8 mouse cellular contexts compared by ENCODE assay signal in the genomic region with DNA sequence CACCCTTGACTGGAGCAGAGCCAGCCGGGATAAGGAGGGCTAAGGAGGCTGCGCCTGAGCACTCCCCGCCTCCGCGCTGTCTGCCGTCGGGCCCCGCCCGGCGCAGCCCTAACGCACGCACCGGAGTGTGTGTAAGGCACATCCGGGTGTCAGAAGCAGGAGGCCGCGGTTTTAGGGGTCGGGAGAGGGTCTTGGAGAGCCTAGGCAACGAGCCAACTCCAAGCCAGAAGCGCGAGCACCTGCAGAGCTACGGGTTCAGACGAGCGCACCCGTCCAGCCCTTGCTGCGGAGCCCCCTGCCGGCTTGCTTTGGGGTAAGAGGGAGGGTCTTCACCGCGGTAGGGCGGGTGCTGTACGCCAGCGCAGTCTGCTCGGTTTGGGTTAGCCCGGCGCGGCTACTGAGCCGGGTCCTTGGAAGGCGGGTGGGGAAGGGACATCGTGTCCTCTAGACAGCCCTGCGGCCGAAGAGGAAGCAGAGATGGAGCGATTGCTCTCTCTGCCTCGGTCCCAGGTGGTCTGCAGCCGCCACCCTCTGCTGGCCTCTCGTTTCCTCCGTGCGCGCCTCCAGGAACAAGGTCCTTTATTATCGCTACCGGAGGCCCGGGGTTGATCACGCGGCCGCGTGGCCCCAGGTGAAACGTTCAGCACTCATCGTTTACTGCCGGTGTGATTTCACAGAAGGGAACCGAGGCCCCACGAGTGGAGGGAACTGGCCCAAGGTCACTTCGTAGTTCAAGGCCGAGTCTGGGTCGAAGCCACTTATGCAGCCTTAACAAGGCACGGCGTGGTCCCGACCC. TPM values are rescaled to one million over a fixed set of nuclear protein-coding genes. Genes with fewer than 3 reads are reported as not detected.
A peak's percentile ranks its signal among the peaks of the same experiment; 100 is the strongest.
DNase-seq lines count a peak whose midpoint lies in the region; ATAC-seq lines count a peak whose summit lies in the region.

No protein-coding gene starts in this region.

- 0 out of 2 replicates have a peak, but pooled peaks cover 3% of the 10 kb centered on the region for H3K27me3 ChIP-seq in forebrain, embryonic 16.5 days (replicated peaks; ENCODE audit: control insufficient read depth, insufficient read depth, low read length)

- no peaks in the 10 kb centered on the region for H3K9me3 ChIP-seq in forebrain, embryonic 16.5 days (ENCODE audit: control insufficient read depth, low read length)

- peak; percentile 70 for ATAC-seq in forebrain, embryonic 16.5 days

- peak; percentile 65 for DNase-seq in MN1 (ENCODE audit: low spot score)
- peak; percentile 83 for DNase-seq in cerebellum, adult 11 months
- DNase-seq in induced T-regulatory cell, adult 2 months (ENCODE audit: low read depth) = peak; percentile 80
- peak; percentile 82 to 87 for DNase-seq in left cerebral cortex, adult 9 months (ENCODE audit: low spot score in 2 of 2)
- DNase-seq in right cerebral cortex, postnatal 14 days = peak; percentile 88
- peak; percentile 66 for DNase-seq in yolk sac, embryonic 10.5 days (ENCODE audit: low spot score)

- under 1% methylated on average over 65 of the region's 65 CpGs for WGBS in forebrain, embryonic 16.5 days
- 1% methylated on average over 65 of the region's 65 CpGs for WGBS in macrophage (ENCODE audit: missing documents)

- peak overlapping the region; percentile 95 for H3K27ac ChIP-seq in forebrain, embryonic 16.5 days (ENCODE audit: low read length)
- H3K27ac ChIP-seq in macrophage = no peak overlapping the region

- H3K9ac ChIP-seq in forebrain, embryonic 16.5 days (replicated peaks; ENCODE audit: low read depth, low read length) = peak overlapping the region; percentile 89

- H3K4me1 ChIP-seq in forebrain, embryonic 16.5 days (replicated peaks; ENCODE audit: control insufficient read depth, insufficient read depth, low read length) = peaks cover 24% of the 10 kb centered on the region

- no peaks in the 10 kb centered on the region for H3K79me2 ChIP-seq in macrophage (ENCODE audit: inconsistent target)

- no peaks in the 10 kb centered on the region for H3K36me3 ChIP-seq in forebrain, embryonic 16.5 days (ENCODE audit: control insufficient read depth, insufficient read depth)
- no peaks in the 10 kb centered on the region for H3K36me3 ChIP-seq in macrophage (ENCODE audit: inconsistent target)

- H3K4me2 ChIP-seq in forebrain, embryonic 16.5 days (ENCODE audit: low read length) = peak overlapping the region; percentile 79

- H3K4me3 ChIP-seq in forebrain, embryonic 16.5 days (replicated peaks; ENCODE audit: low read length) = peak overlapping the region; percentile 62
- H3K4me3 ChIP-seq in macrophage (ENCODE audit: inconsistent target) = peak overlapping the region; percentile 27

RNA-seq across cellular contexts. Expression of a gene that starts 6.8 kb away (rescaled TPM):
- polyA plus RNA-seq in forebrain, embryonic 16.5 days (2015; fragmentation: Nextera tagmentation; extraction: Ambion mirVana) = 152 and 155 TPM in 2 replicates
- total RNA-seq in macrophage (2018; cell fraction: chromatin; rRNA removed) = 1 to 10 TPM in 2 of 26 experiments, under 1 TPM in 2, not detected in 22; 0.28 to 3.3 (median 0.74) TPM
- 1 to 10 TPM in 3 of 26 experiments, under 1 TPM in 23; 0.18 to 1.1 (median 0.47) TPM for total RNA-seq in macrophage (2018; cell fraction: cytosol; rRNA removed)
- total RNA-seq in macrophage (2018; cell fraction: nucleus; rRNA removed) = 1 to 10 TPM in 5 of 26 experiments, under 1 TPM in 10, not detected in 11; 0.13 to 2.3 (median 0.72) TPM
- 0.46 to 1.8 TPM (median 1.5 TPM) in 3 replicates for polyA plus RNA-seq in macrophage (2018)

Comparison
In these comparisons a context has a peak if more than half of its experiments do, and no peak if none do; other contexts are left out.
1. RNA of a gene that starts 6.8 kb away (polyA plus RNA-seq): 152 to 155 TPM in forebrain, embryonic 16.5 days; 0.46 to 1.8 TPM in macrophage; every median in the first group is over 10 times any median in the second.
2. Peak in every context shown above with its lines, with median percentiles within 50 percentile points of each other: DNase-seq.